Mouse (Mus musculus): ENCODE results near the gene Fdxacb1. TPM values are rescaled to one million over a fixed set of nuclear protein-coding genes. Genes with fewer than 3 reads are reported as not detected.

Fdxacb1 gene
- polyA plus RNA-seq, 1 experiment from 2014 or later: 14.5 TPM

DNA sequence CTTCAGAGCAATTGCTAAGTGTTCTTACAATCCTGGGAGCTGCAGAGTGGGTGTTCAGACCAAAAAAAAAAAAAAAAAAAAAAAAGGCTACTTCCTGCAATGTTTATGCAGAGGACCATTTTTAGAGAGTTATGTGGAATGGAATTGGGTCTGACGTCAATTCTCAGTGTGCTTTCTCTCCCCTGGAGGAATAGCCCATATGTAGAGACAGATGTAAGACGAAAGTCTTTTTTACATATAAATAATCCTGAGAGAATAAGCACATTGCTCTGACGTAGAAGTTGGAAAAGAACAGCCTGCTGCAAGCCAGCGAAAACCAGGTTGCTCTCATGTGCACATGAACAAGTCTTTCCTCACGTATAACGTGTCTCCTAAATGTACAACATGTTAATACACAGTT is 51.7 kb downstream of the Fdxacb1 start:
- Histone ChIP-seq H3K36me3 (replicated peaks) (peaks cover 73% of the 10 kb centered on the region), H3K4me1 (no peaks in the 10 kb centered on the region), H3K9me3 (no peaks in the 10 kb centered on the region), H3K27me3 (ENCODE audit: poor library complexity, severe bottlenecking) (no peaks in the 10 kb centered on the region), H3K27ac (no peak overlapping the region), H3K4me3 (no peak overlapping the region)
- no peak for DNase-seq (ENCODE audit: extremely low spot score, low spot score)
- 95% methylated on average over 6 of the region's 6 CpGs for WGBS

DNA sequence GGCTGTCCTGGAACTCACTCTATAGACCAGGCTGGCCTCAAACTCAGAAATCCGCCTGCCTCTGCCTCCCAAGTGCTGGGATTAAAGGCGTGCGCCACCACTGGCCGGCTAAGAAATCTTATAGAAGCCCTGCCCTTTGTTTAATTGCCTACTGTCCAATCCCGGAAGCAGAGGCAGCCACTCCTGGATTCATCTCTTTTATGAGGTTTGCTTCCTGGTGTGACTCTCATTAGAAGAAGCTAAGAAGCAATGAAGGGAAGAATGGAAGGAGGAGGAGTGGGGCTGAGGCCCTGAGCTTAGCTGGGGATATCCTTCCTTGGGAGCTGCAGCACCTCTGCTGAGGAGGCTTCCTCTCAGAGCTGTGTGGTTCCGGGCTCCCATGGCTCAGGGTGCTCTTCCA is 53.6 kb downstream of the Fdxacb1 start:
- H3K4me3 ChIP-seq: no peak overlapping the region
- no peak for DNase-seq (ENCODE audit: extremely low spot score, low spot score)
- peaks cover 60% of the 10 kb centered on the region for H3K36me3 ChIP-seq (replicated peaks)
- H3K4me1 ChIP-seq: no peaks in the 10 kb centered on the region
- no peaks in the 10 kb centered on the region for H3K27me3 ChIP-seq (ENCODE audit: poor library complexity, severe bottlenecking)
- 89% methylated on average over 6 of the region's 6 CpGs for WGBS
- H3K27ac ChIP-seq: no peak overlapping the region
- H3K9me3 ChIP-seq: no peaks in the 10 kb centered on the region

DNA sequence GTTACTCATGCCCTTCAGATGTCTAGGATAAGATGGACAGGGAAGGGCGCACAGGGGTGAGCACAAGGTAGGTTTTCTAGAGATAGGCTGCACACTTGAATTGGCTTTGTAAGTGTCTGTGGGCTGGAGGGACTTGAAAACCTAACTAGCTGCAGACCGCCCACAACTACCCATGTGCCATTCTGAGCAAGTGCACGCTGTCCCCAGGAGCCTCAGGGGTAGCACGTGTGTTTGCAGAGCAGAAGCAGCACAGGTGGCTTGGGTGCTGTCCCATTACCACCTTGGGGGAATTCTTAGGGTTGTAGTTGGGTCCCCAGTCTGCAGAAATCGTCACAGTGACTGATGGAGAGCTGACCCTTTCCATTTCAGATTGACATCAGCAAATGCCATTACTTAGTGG is 54.2 kb downstream of the Fdxacb1 start:
- no peak for DNase-seq (ENCODE audit: extremely low spot score, low spot score)
- no peaks in the 10 kb centered on the region for H3K27me3 ChIP-seq (ENCODE audit: poor library complexity, severe bottlenecking)
- H3K9me3 ChIP-seq: no peaks in the 10 kb centered on the region
- no peak overlapping the region for H3K27ac ChIP-seq
- H3K4me3 ChIP-seq: no peak overlapping the region
- H3K36me3 ChIP-seq (replicated peaks): peaks cover 54% of the 10 kb centered on the region
- H3K4me1 ChIP-seq: no peaks in the 10 kb centered on the region
- WGBS: 91% methylated on average over 5 of the region's 5 CpGs

Other genes with a start within 250 kb of the Fdxacb1 start
- gene Pts, start 239.5 kb upstream of the Fdxacb1 start, polyA plus RNA-seq (2016; fragmentation: Nextera tagmentation; extraction: Ambion mirVana): 81.2 and 86.5 TPM in 2 replicates
- 3.7 and 4.5 TPM in 2 replicates for gene Il18, start 213.4 kb upstream of the Fdxacb1 start, polyA plus RNA-seq (2016; fragmentation: Nextera tagmentation; extraction: Ambion mirVana)
- gene Bco2, start 213.1 kb upstream of the Fdxacb1 start, polyA plus RNA-seq (2016; fragmentation: Nextera tagmentation; extraction: Ambion mirVana): 0.25 TPM in 2 replicates
- gene Tex12, start 206.9 kb upstream of the Fdxacb1 start, polyA plus RNA-seq (2016; fragmentation: Nextera tagmentation; extraction: Ambion mirVana): 0.17 TPM in 1 of 2 replicates, not detected in the other
- gene Sdhd, start 164.4 kb upstream of the Fdxacb1 start, polyA plus RNA-seq (2016; fragmentation: Nextera tagmentation; extraction: Ambion mirVana): 325 and 340 TPM in 2 replicates
- gene Timm8b, start 164.3 kb upstream of the Fdxacb1 start, polyA plus RNA-seq (2016; fragmentation: Nextera tagmentation; extraction: Ambion mirVana): 308 and 321 TPM in 2 replicates
- gene Pih1d2, start 150.9 kb upstream of the Fdxacb1 start, polyA plus RNA-seq (2016; fragmentation: Nextera tagmentation; extraction: Ambion mirVana): 6.5 and 7.9 TPM in 2 replicates
- gene Nkapd1, start 150.8 kb upstream of the Fdxacb1 start, polyA plus RNA-seq (2016; fragmentation: Nextera tagmentation; extraction: Ambion mirVana): 20.5 and 22.1 TPM in 2 replicates
- gene Dlat, start 108.5 kb upstream of the Fdxacb1 start, polyA plus RNA-seq (2016; fragmentation: Nextera tagmentation; extraction: Ambion mirVana): 54.0 and 59.0 TPM in 2 replicates
- 22.2 and 23.0 TPM in 2 replicates for gene Dixdc1, start 28.7 kb upstream of the Fdxacb1 start, polyA plus RNA-seq (2016; fragmentation: Nextera tagmentation; extraction: Ambion mirVana)
- 2.1 and 2.5 TPM in 2 replicates for gene 2310030G06Rik, start 21.7 kb upstream of the Fdxacb1 start, polyA plus RNA-seq (2016; fragmentation: Nextera tagmentation; extraction: Ambion mirVana)
- gene Cryab, start 16.9 kb upstream of the Fdxacb1 start, polyA plus RNA-seq (2016; fragmentation: Nextera tagmentation; extraction: Ambion mirVana): 3.2 and 5.7 TPM in 2 replicates
- 0.69 and 1.1 TPM in 2 replicates for gene Hspb2, start 15.9 kb upstream of the Fdxacb1 start, polyA plus RNA-seq (2016; fragmentation: Nextera tagmentation; extraction: Ambion mirVana)
- gene Alg9, start 6.8 kb downstream of the Fdxacb1 start, polyA plus RNA-seq (2016; fragmentation: Nextera tagmentation; extraction: Ambion mirVana): 35.0 and 36.9 TPM in 2 replicates
- 23.2 and 24.7 TPM in 2 replicates for gene 1110032A03Rik, start 7.3 kb downstream of the Fdxacb1 start, polyA plus RNA-seq (2016; fragmentation: Nextera tagmentation; extraction: Ambion mirVana)
- gene Ppp2r1b, start 77.1 kb downstream of the Fdxacb1 start, polyA plus RNA-seq (2016; fragmentation: Nextera tagmentation; extraction: Ambion mirVana): 170 and 171 TPM in 2 replicates
- 18.2 and 19.2 TPM in 2 replicates for gene Sik2, start 240.8 kb downstream of the Fdxacb1 start, polyA plus RNA-seq (2016; fragmentation: Nextera tagmentation; extraction: Ambion mirVana)

Data from forebrain, embryonic 10.5 days (tissue).